Mouse (Mus musculus) monocyte, adult 2 months (primary cell): ENCODE results near the gene Gm48552.

Experiments
- DNase-seq, 2 experiments: peaks; one replicate each; pipeline ENCODE4 v3.0.0; 2022; ENCODE audit warnings: low spot score in 2 of 2, low read depth in 1 of 2

Gene Gm48552

GRCm38 (mm10) chr10:81405588-81406201 lies 16.9 kb downstream of the Gm48552 start:
- peak in 1 of 2 experiments; percentile 51 for DNase-seq

DNA sequence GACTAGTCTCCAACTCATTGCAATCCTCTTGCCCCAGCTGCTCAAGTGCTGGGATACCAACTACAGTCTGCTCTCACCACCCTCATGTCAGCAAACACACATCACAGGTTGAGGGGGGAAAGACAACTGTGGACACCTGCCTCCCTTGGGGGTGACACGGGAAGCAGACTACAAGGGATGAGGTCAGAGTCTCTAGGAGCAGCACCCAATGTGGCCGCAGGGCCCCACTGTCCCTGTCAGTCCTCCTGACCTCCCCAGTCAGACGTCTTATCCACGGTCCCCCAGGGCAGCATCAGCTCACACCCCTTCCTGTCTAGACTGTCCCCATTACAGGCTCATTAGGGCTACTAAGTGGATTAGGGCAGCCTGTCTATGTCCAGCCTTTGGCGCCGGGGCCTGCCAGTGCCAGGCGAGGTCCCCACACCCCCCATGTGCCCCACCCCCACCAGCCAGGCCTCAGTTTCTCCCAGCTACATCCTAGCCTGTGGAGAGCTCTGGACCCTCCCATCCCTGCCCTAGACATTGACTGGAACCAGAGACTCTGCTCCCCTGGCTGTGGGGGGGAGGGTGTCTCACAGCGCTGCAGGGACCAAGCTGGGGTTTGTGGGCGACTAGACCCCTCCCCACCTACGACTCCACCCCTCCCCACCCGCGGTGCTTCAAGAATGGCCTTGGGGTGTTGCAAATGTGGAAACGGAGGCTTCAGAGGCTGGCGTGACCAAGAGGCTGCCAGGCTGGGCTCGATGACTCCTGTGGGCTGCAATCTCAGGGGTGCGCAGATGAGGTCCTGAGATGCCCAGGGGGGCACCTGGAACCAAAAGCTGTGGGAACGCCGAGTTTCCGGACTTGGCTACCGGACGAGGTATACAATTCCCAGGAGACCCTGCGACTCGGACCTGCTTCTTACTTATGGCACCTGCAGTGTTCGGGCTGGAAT lies 18.0 kb downstream of the Gm48552 start:
- no peak for DNase-seq

GRCm38 (mm10) chr10:81407539-81408423 lies 19.0 kb downstream of the Gm48552 start:
- peak; percentile 89 to 90 for DNase-seq

GRCm38 (mm10) chr10:81408424-81408729 lies 19.6 kb downstream of the Gm48552 start:
- no peak for DNase-seq

DNA sequence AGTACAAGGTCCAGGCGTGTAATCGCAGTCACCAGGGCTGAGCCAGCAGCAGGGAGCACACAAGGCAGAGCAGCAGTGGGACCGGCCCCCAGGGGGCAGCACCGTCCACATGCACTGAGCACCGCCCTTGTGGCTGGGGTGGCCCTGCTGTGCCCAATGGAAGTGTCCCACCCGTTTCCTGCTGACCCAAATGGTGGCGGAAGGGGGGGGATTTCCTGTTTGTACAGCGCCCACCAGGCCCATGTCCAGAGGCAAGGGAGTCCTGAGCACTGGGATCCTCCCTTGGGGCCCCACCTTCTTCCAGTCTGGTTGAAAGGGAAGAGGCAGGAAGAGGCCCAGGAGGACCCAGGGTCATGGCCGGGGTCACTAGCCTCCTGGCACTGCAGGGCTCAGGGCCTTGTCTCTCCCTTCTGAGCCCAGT lies 20.1 kb downstream of the Gm48552 start:
- DNase-seq, result peak; percentile 64 to 72

DNA sequence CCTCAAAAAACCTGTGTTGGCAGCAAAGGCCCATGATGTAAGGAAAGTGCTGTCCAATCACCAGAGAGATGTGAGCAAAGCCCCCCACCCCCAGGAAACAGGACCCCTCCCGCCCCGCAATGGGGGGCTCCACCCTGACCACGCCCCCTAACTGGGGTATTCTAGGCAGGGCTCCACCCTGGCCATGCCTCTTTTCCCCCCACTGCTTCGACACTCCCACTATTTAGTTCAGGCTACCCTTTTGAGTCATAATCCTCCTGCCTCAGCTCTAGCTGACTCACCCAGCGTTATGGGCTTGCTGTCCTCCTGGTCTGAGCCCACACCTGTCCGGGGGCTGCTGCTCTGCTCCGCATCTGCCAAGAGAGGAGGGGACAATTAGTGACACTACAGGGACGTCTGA lies 20.5 kb downstream of the Gm48552 start:
- DNase-seq, result no peak

DNA sequence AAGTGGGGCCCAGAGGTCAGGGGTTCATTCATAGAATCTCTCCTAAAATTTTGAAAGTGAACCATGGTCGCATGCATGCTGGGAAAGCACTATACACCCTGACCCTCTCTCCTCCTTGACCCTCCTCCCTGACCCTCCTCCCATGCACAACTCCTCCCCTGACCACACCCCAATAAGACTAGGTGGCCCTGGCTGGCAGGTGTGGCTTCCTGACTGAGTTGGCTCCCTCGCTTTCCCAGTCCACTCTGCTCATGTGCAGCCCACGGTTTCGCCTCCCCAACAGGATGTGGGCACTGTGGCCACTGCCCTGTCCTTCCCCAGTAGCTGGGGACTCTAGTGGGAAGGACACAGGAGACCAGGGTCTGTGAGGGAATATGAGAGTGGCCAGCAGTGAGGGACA lies 21.5 kb downstream of the Gm48552 start:
- no peak for DNase-seq

DNA sequence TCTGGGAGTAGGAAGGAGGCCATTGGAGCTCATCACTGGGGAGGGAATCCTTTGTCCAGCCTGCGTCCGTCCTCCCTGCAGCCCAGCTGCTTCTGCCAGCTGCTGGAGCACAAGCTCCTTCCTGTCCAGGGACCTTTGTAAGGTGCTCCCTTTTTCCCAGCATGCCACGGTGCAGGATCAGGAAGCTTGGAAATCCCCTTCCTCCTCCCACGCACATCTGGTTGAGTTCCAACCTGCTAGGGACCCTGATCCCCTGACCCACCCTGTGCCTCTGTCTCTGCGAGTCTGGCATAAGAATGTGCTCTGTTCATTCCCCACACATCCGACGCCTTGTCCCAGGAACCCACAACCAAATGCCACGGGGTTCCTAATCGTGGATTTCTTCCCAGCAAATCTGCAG lies 22.2 kb downstream of the Gm48552 start:
- DNase-seq, result no peak

GRCm38 (mm10) chr10:81411471-81412400 lies 22.9 kb downstream of the Gm48552 start:
- no peak for DNase-seq

DNA sequence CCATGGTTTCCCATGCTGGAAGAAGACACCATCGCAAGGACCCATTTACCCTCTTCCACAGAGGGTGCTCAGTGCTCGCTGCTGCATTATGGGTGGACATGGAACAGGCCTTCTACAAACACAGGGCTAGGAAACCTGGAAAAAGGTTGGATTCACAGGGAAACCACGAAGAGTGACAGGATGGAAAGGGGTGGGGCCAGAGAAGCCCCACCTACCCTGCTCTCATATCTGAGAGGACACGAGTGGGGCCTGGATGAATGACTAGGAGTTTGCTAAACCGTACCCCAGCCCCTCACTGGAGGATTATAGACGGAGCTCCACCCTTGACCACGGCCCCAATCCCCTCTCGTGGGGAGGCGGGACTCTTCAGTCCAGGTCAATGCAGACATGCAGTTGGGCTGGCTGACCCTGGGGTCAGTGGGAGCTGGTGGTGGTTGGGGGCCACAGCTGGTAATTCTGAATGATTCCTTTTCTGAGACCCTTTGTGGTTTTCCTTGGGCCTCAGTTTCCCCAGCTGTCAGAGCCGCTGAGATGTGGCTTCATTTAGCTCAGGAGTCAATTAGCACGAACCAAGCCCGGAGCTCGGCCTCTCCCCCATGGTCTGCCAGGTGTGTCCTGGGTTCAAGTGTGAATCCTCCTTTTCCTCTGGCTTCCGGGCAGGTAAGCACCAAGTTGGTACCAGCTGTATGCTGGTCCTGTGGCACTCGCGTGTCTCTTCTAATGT lies 23.9 kb downstream of the Gm48552 start:
- no peak for DNase-seq

GRCm38 (mm10) chr10:81413310-81414261 lies 24.8 kb downstream of the Gm48552 start:
- peak in 1 of 2 experiments; percentile 47 for DNase-seq

DNA sequence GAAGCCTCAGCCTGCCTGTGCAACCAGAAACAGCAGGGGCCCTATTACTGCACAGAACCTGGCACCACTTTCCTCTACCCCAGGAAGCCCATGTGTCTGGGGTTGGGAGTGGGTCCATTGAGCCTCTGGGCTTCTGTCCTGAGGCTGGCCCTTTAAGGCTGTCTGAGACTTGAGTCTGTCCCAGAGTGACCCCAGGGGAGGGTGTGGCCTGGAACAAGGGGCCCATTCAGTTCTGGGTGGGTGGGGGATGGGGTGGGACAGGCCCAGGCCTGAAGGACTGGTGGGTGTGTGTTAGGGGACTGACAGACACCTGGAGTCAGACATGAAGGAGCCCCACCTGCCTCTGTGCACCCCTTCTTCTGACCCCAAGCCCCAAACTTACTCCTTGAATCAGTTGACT lies 25.9 kb downstream of the Gm48552 start:
- no peak for DNase-seq

DNA sequence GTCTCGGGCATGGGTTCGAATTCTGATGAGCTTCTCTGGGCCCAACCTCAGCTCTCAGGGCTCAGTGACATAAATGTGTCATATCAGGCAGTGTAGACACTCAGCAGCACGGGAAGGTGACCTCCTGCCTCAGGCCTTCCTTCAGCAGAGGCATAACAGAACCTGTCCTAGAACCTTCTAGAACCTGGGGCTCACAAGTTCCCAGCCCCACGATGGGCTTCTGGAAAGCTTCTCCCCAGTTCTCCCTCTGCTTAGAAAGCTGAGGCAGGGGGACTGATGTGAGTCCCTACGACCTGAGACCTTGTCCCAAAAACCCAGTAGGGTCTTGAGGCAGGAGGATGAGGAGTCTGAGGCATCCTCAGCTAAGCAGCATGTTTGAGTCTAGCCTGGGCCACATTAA lies 26.3 kb downstream of the Gm48552 start:
- DNase-seq, result no peak

GRCm38 (mm10) chr10:81415549-81416310 lies 26.9 kb downstream of the Gm48552 start:
- no peak for DNase-seq

- no peak for DNase-seq
These were observed 27.9 kb downstream of the Gm48552 start for GRCm38 (mm10) chr10:81416581-81417226.

- DNase-seq, result no peak
These were observed 28.7 kb downstream of the Gm48552 start for GRCm38 (mm10) chr10:81417227-81418215.
